Mouse (Mus musculus) liver, postnatal 0 days (tissue): ENCODE measurements around the gene Prkcsh. TPM values are rescaled to one million over a fixed set of nuclear protein-coding genes. Genes with fewer than 3 reads are reported as not detected.

Experiments
- ATAC-seq: fragments of 200-750 bp; cut with Nextera tagmentation; 2 replicates; pipeline ENCODE4 v1.8.0; 2017; ENCODE audit warnings: mild to moderate bottlenecking, moderate library complexity
- DNase-seq: peaks from one replicate; pipeline ENCODE4 v3.0.0-alpha.2; 2016
- H3K27ac ChIP-seq: fragments of 300-500 bp; sonication (generic); 2 replicates; pipeline ENCODE4 v1.5.1; 2014; ENCODE audit warnings: antibody characterized with exemption, moderate library complexity, mild to moderate bottlenecking, low read depth
- H3K27me3 ChIP-seq: fragments of 300-500 bp; sonication (generic); 2 replicates; pipeline ENCODE4 v1.6.1; 2014; ENCODE audit warnings: low read length, control low read depth, mixed read lengths; ENCODE audit not compliant: insufficient read depth
- H3K36me3 ChIP-seq: fragments of 300-500 bp; sonication (generic); replicated peaks from 2 replicates; pipeline ENCODE4 v1.6.1; 2014; ENCODE audit warnings: mild to moderate bottlenecking, control low read depth, low read length, moderate library complexity, mixed read lengths; ENCODE audit not compliant: insufficient read depth
- H3K4me1 ChIP-seq: fragments of 300-500 bp; sonication (generic); 2 replicates; pipeline ENCODE4 v1.6.1; 2014; ENCODE audit warnings: antibody characterized with exemption, mild to moderate bottlenecking, control low read depth; ENCODE audit not compliant: insufficient read depth
- H3K4me2 ChIP-seq: fragments of 300-500 bp; sonication (generic); 2 replicates; pipeline ENCODE4 v1.6.1; 2014; ENCODE audit warnings: low read depth, mild to moderate bottlenecking, low read length, moderate library complexity, mixed read lengths
- H3K4me3 ChIP-seq: fragments of 300-500 bp; sonication (generic); 2 replicates; pipeline ENCODE4 v1.5.1; 2014; ENCODE audit warnings: low read depth, low read length
- H3K9ac ChIP-seq: fragments of 300-500 bp; sonication (generic); replicated peaks from 2 replicates; pipeline ENCODE4 v1.6.1; 2014; ENCODE audit warnings: mild to moderate bottlenecking, moderate library complexity
- H3K9me3 ChIP-seq: fragments of 300-500 bp; sonication (generic); 2 replicates; pipeline ENCODE4 v1.6.1; 2016; ENCODE audit warnings: mild to moderate bottlenecking, control low read depth, low read length, mixed read lengths
- CTCF ChIP-seq: sonication (generic); IDR thresholded peaks from 2 replicates; pipeline ENCODE4 v1.5.1; 2016; ENCODE audit warnings: antibody characterized with exemption, low read depth
- EP300 ChIP-seq: IDR thresholded peaks from 2 replicates; pipeline ENCODE4 v1.6.1; 2016; ENCODE audit warnings: antibody characterized with exemption, low read depth, mild to moderate bottlenecking
- WGBS: fragments of 180-500 bp; shearing (Covaris S2); extraction: QIAGEN DNeasy Blood & Tissue Kit; methylation state at CpG from one replicate; pipeline ENCODE4 v1.1.7; 2014; ENCODE audit not compliant: insufficient replicate concordance; 5-methylcytosine and 5-hydroxymethylcytosine counted together
- polyA plus RNA-seq: library from polyadenylated mRNA; unstranded; fragments of >200 nt; fragmentation: Nextera tagmentation; extraction: Ambion mirVana; gene quantifications from 2 replicates; pipeline ENCODE4 v1.2.1, GENCODE M21; 2015

The Prkcsh gene
- polyA plus RNA-seq, 1 experiment from 2014 or later: 47.0 TPM

GRCm38 (mm10) chr9:21992227-21992626, 10.4 kb upstream of the Prkcsh start:
- peaks cover 49% of the 10 kb centered on the region for H3K27me3 ChIP-seq

DNA sequence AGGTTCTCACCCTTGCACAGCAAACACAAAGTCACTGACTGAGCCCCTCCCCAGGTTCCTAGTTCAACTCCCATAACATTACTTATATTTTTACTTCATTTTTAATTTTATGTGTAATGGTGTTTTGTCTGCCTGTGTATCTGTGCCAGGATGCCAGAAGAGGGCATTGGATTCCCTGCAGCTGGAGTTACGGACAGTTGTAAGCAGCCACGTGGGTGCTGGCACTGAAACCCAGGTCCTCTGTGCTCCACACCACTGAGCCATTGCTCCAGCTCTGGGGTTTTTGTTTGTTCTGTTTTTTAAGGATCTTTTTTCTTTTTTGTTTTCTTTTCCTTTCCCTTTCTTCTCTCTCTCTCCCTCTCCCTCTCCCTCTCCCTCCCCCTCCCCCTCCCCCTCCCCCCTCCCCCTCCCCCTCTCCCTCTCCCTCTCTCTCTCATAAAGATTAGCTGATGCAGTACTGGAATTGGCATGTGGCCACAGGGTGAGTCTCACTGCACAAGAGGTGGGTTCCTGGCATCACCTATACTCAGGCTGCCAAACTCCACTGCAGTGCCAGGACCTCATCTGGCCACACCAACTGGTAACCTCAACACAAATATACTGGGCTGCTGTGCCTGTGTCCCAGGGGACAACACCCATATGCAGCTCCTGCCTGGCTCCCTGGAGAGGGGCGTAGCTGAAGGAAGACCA, 6.3 kb upstream of the Prkcsh start:
- no peak for TF ChIP-seq EP300
- no peak for TF ChIP-seq CTCF
- Histone ChIP-seq H3K27me3 (peaks cover 8% of the 10 kb centered on the region), H3K9me3 (no peaks in the 10 kb centered on the region), H3K27ac (no peak overlapping the region), H3K4me3 (no peak overlapping the region), H3K4me2 (no peak overlapping the region), H3K9ac (no peak overlapping the region), H3K36me3 (no peaks in the 10 kb centered on the region), H3K4me1 (no peaks in the 10 kb centered on the region)
- ATAC-seq (no peak), DNase-seq (no peak)
- WGBS: 82% methylated on average over 3 of the region's 3 CpGs

More at GRCm38 (mm10) chr9:21992227-21992626, 10.4 kb upstream of the Prkcsh start:
- Histone ChIP-seq H3K4me2 (no peak overlapping the region), H3K36me3 (no peaks in the 10 kb centered on the region), H3K4me1 (peaks cover 23% of the 10 kb centered on the region), H3K4me3 (no peak overlapping the region), H3K9ac (no peak overlapping the region), H3K27ac (no peak overlapping the region), H3K9me3 (no peaks in the 10 kb centered on the region)
- ATAC-seq (0 out of 2 replicates have a peak, but pooled peaks have one; percentile 29), DNase-seq (no peak)
- 58% methylated on average over 4 of the region's 4 CpGs for WGBS
- TF ChIP-seq EP300 (no peak), CTCF (no peak)

DNA sequence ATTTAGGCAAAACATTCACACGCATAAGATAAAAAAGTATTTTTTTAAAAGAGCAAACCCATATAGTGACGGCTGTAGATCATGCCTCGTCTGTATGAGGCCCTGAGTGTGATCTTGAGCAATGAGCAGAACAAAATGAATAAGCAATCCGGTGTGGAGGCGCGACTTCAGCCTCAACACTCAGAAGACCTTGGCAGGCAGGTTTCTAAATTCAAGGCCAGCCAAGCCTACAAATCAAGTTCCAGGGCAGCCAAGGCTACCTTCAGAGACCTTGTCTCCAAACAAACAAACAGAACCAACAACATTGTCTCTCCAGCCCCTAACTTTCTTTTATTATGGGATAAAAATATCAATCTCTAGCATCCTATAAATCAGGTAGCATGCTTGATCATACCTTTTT, 2.3 kb upstream of the Prkcsh start:
- Histone ChIP-seq H3K9ac (no peak overlapping the region), H3K27me3 (no peaks in the 10 kb centered on the region)
- no peak for ATAC-seq

GRCm38 (mm10) chr9:22001633-22002032, 973 bp upstream of the Prkcsh start:
- 86% methylated on average over 4 of the region's 4 CpGs for WGBS
- DNase-seq (no peak), ATAC-seq (no peak)
- Histone ChIP-seq H3K9me3 (no peaks in the 10 kb centered on the region), H3K27me3 (no peaks in the 10 kb centered on the region), H3K4me2 (no peak overlapping the region), H3K36me3 (peaks cover 16% of the 10 kb centered on the region), H3K9ac (no peak overlapping the region), H3K27ac (no peak overlapping the region), H3K4me3 (no peak overlapping the region), H3K4me1 (peaks cover 9% of the 10 kb centered on the region; the same call in 1 of the 2 replicates)
- no peak for TF ChIP-seq CTCF
- TF ChIP-seq EP300: no peak

More for the DNA sequence above, 2.3 kb upstream of the Prkcsh start:
- H3K4me3 ChIP-seq: no peak overlapping the region
- no peak overlapping the region for H3K4me2 ChIP-seq
- WGBS: 86% methylated on average over 6 of the region's 6 CpGs
- no peak for DNase-seq
- TF ChIP-seq CTCF: no peak
- no peak for TF ChIP-seq EP300
- H3K9me3 ChIP-seq: no peaks in the 10 kb centered on the region
- peaks cover 10% of the 10 kb centered on the region for H3K36me3 ChIP-seq
- H3K27ac ChIP-seq: no peak overlapping the region
- H3K4me1 ChIP-seq: peaks cover 9% of the 10 kb centered on the region; the same call in 1 of the 2 replicates

DNA sequence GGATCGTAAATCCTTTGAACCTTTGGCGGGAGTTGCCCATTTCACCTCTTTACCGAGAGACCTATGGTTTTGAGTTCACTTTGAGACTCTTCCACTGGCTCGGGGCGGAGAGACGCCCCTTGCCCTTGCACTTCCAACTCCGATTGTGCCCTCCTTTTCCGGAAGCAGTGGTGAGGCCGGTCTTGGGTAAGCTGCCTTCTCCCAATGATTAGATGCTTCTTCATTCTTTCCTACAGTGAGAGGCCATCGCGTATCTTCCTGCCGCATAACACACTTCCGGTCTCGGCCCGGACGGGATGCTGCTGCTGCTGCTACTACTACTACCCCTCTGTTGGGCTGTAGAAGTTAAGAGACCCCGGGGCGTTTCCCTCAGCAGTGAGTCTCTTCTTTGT, 553 bp downstream of the Prkcsh start:
- DNase-seq: no peak

DNA sequence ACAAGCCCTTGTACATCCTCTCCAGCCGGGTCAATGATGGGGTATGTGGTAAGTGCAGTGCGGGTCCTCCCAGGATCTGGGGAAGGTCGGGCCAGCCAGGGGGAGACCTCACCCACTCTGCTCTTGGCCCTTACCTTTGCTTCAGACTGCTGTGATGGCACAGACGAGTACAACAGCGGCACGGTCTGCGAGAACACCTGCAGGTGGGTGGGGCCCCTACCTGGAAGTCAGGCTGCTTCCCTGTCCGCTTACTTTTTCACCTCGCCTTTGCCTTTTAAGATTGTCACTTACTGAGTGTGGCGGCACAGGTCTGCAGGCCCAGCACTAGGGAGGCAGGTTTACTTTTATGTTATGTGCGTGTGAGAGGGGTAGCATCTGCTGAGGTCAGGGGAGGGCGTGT, 1.9 kb downstream of the Prkcsh start:
- Histone ChIP-seq H3K9me3 (no peaks in the 10 kb centered on the region), H3K4me2 (no peak overlapping the region), H3K9ac (no peak overlapping the region), H3K27me3 (no peaks in the 10 kb centered on the region), H3K4me3 (no peak overlapping the region), H3K36me3 (peaks cover 41% of the 10 kb centered on the region), H3K4me1 (peaks cover 9% of the 10 kb centered on the region; the same call in 1 of the 2 replicates), H3K27ac (no peak overlapping the region)
- TF ChIP-seq EP300: no peak
- TF ChIP-seq CTCF: no peak
- 92% methylated on average over 12 of the region's 12 CpGs for WGBS
- ATAC-seq: no peak
- DNase-seq: no peak

More for the DNA sequence above, 553 bp downstream of the Prkcsh start:
- H3K27ac ChIP-seq: peak overlapping the region; percentile 62
- H3K36me3 ChIP-seq: peaks cover 27% of the 10 kb centered on the region
- peaks cover 9% of the 10 kb centered on the region; the same call in 1 of the 2 replicates for H3K4me1 ChIP-seq
- peak overlapping the region; percentile 63 for H3K9ac ChIP-seq
- H3K4me2 ChIP-seq: peak overlapping the region; percentile 77
- peak; percentile 22 for ATAC-seq
- TF ChIP-seq EP300 (peak; percentile 47; the same call in 1 of the 2 replicates), CTCF (no peak)
- H3K9me3 ChIP-seq: no peaks in the 10 kb centered on the region
- no peaks in the 10 kb centered on the region for H3K27me3 ChIP-seq
- under 1% methylated on average over 18 of the region's 18 CpGs for WGBS
- H3K4me3 ChIP-seq: peak overlapping the region; percentile 62
